Mouse (Mus musculus) right cerebral cortex, postnatal 4 days (tissue): ENCODE data around the gene Efemp1.

Experiments used
- DNase-seq: peaks from one replicate; pipeline ENCODE4 v3.0.0-alpha.2; 2022

The Efemp1 gene

GRCm38 (mm10) chr11:28951586-28952210 lies 98.7 kb downstream of the Efemp1 start:
- no peak for DNase-seq

GRCm38 (mm10) chr11:28954673-28955304 lies 101.8 kb downstream of the Efemp1 start:
- no peak for DNase-seq

GRCm38 (mm10) chr11:28955305-28955701 lies 102.3 kb downstream of the Efemp1 start:
- DNase-seq, result no peak

GRCm38 (mm10) chr11:28961381-28961780 lies 108.4 kb downstream of the Efemp1 start:
- no peak for DNase-seq
